Mouse (Mus musculus) stomach, postnatal 0 days (tissue): ENCODE measurements around the gene Gm28551. TPM values are rescaled to one million over a fixed set of nuclear protein-coding genes. Genes with fewer than 3 reads are reported as not detected.

Experiments
- ATAC-seq: fragments of 200-750 bp; cut with Nextera tagmentation; 2 replicates; pipeline ENCODE4 v1.8.0; 2017; ENCODE audit not compliant: low FRiP score, low TSS enrichment
- DNase-seq: peaks from one replicate; pipeline ENCODE4 v3.0.0-alpha.2; 2016; ENCODE audit warnings: low spot score
- H3K27ac ChIP-seq: fragments of 300-500 bp; sonication (generic); replicated peaks from 2 replicates; pipeline ENCODE4 v1.5.1; 2014; ENCODE audit warnings: mild to moderate bottlenecking, control low read depth
- H3K27me3 ChIP-seq: fragments of 300-500 bp; sonication (generic); 2 replicates; pipeline ENCODE4 v1.6.1; 2014; ENCODE audit warnings: low read length; ENCODE audit not compliant: control insufficient read depth, insufficient read depth
- H3K36me3 ChIP-seq: fragments of 300-500 bp; sonication (generic); 2 replicates; pipeline ENCODE4 v1.6.1; 2014; ENCODE audit warnings: low read length, mixed read lengths; ENCODE audit not compliant: control insufficient read depth, insufficient read depth
- H3K4me1 ChIP-seq: fragments of 300-500 bp; sonication (generic); replicated peaks from 2 replicates; pipeline ENCODE4 v1.6.1; 2014; ENCODE audit warnings: antibody characterized with exemption; ENCODE audit not compliant: control insufficient read depth, insufficient read depth
- H3K4me2 ChIP-seq: fragments of 300-500 bp; sonication (generic); replicated peaks from 2 replicates; pipeline ENCODE4 v1.6.1; 2014; ENCODE audit warnings: low read depth, mild to moderate bottlenecking, control low read depth, moderate library complexity
- H3K4me3 ChIP-seq: fragments of 300-500 bp; sonication (generic); 2 replicates; pipeline ENCODE4 v1.5.1; 2014; ENCODE audit warnings: low read depth, low read length, control low read depth
- H3K9ac ChIP-seq: fragments of 300-500 bp; sonication (generic); 2 replicates; pipeline ENCODE4 v1.6.1; 2014; ENCODE audit warnings: mild to moderate bottlenecking, low read length, control low read depth, mixed read lengths
- H3K9me3 ChIP-seq: fragments of 300-500 bp; sonication (generic); 2 replicates; pipeline ENCODE4 v1.6.1; 2016; ENCODE audit warnings: low read length; ENCODE audit not compliant: control insufficient read depth
- CTCF ChIP-seq: IDR thresholded peaks from 2 replicates; pipeline ENCODE4 v1.5.1; 2016; ENCODE audit warnings: antibody characterized with exemption, low read depth, mild to moderate bottlenecking, moderate library complexity
- EP300 ChIP-seq: optimal IDR thresholded peaks from 2 replicates; pipeline ENCODE3; 2016; ENCODE audit warnings: antibody characterized with exemption
- WGBS: fragments of 180-500 bp; shearing (Covaris S2); extraction: QIAGEN DNeasy Blood & Tissue Kit; methylation state at CpG from one replicate; pipeline ENCODE4 v1.1.7; 2014; 5-methylcytosine and 5-hydroxymethylcytosine counted together
- polyA plus RNA-seq: library from polyadenylated mRNA; unstranded; fragments of >200 nt; fragmentation: Nextera tagmentation; extraction: Ambion mirVana; gene quantifications from 2 replicates; pipeline ENCODE4 v1.2.1, GENCODE M21; 2015

Gene Gm28551
- polyA plus RNA-seq, 1 experiment from 2014 or later: 0.27 TPM

GRCm38 (mm10) chr1:53324277-53324676 is 28.2 kb downstream of the Gm28551 start:
- ATAC-seq (no peak), DNase-seq (no peak)
- Histone ChIP-seq H3K27ac (no peak overlapping the region), H3K36me3 (no peaks in the 10 kb centered on the region), H3K9ac (no peak overlapping the region), H3K4me3 (no peak overlapping the region), H3K4me2 (no peak overlapping the region), H3K4me1 (no peaks in the 10 kb centered on the region), H3K27me3 (no peaks in the 10 kb centered on the region), H3K9me3 (no peaks in the 10 kb centered on the region)
- TF ChIP-seq EP300 (no peak), CTCF (no peak)
- WGBS: 98% methylated on average over 1 of the region's 1 CpGs

- 80% methylated on average over 5 of the region's 5 CpGs for WGBS
- 0 out of 2 replicates have a peak overlapping the region, but pooled peaks have one; percentile 1 for H3K9ac ChIP-seq
- H3K36me3 ChIP-seq: no peaks in the 10 kb centered on the region
Measured at GRCm38 (mm10) chr1:53323254-53323653, 29.2 kb downstream of the Gm28551 start.

GRCm38 (mm10) chr1:53321662-53322344 is 30.7 kb downstream of the Gm28551 start:
- Histone ChIP-seq H3K4me3 (no peak overlapping the region), H3K9ac (no peak overlapping the region), H3K4me1 (no peaks in the 10 kb centered on the region), H3K36me3 (no peaks in the 10 kb centered on the region), H3K27ac (no peak overlapping the region), H3K4me2 (no peak overlapping the region), H3K27me3 (no peaks in the 10 kb centered on the region), H3K9me3 (no peaks in the 10 kb centered on the region)
- ATAC-seq (no peak), DNase-seq (no peak)
- TF ChIP-seq CTCF (no peak), EP300 (no peak)
- WGBS: 96% methylated on average over 4 of the region's 4 CpGs

More at GRCm38 (mm10) chr1:53323254-53323653, 29.2 kb downstream of the Gm28551 start:
- H3K9me3 ChIP-seq: no peaks in the 10 kb centered on the region
- no peak overlapping the region for H3K4me2 ChIP-seq
- H3K27me3 ChIP-seq: no peaks in the 10 kb centered on the region
- DNase-seq (peak; percentile 25), ATAC-seq (peak; percentile 74; the same call in 1 of the 2 replicates)
- no peak for TF ChIP-seq EP300
- no peak for TF ChIP-seq CTCF
- H3K4me3 ChIP-seq: no peak overlapping the region
- no peak overlapping the region for H3K27ac ChIP-seq
- no peaks in the 10 kb centered on the region for H3K4me1 ChIP-seq

- 0 out of 2 replicates have a peak, but pooled peaks cover 2% of the 10 kb centered on the region for H3K4me1 ChIP-seq
- TF ChIP-seq CTCF (peak; percentile 52), EP300 (no peak)
- H3K27ac ChIP-seq: peak within 1 kb of the TSS; percentile 86
- DNase-seq: peak; percentile 87
- H3K27me3 ChIP-seq: no peaks in the 10 kb centered on the region
- WGBS: 1% methylated on average over 27 of the region's 27 CpGs
- no peaks in the 10 kb centered on the region for H3K9me3 ChIP-seq
- peak within 1 kb of the TSS; percentile 79 for H3K9ac ChIP-seq
- peak within 1 kb of the TSS; percentile 66 for H3K4me3 ChIP-seq
- ATAC-seq: peak; percentile 97
- peak within 1 kb of the TSS; percentile 75 for H3K4me2 ChIP-seq
- no peaks in the 10 kb centered on the region for H3K36me3 ChIP-seq
Measured at GRCm38 (mm10) chr1:53312989-53313967, 39.2 kb downstream of the Gm28551 start, which contains the start of gene Osgepl1. Osgepl1 (plus strand) TSS chr1:53313624.

GRCm38 (mm10) chr1:53300506-53300905 is 52.0 kb downstream of the Gm28551 start:
- no peak for DNase-seq
- H3K9me3 ChIP-seq: no peaks in the 10 kb centered on the region
- WGBS: 75% methylated on average over 4 of the region's 4 CpGs
- H3K4me1 ChIP-seq: no peaks in the 10 kb centered on the region
- H3K36me3 ChIP-seq: no peaks in the 10 kb centered on the region
- ATAC-seq: no peak
- H3K9ac ChIP-seq: no peak overlapping the region
- H3K4me3 ChIP-seq: no peak overlapping the region
- no peaks in the 10 kb centered on the region for H3K27me3 ChIP-seq
- H3K27ac ChIP-seq: no peak overlapping the region
- H3K4me2 ChIP-seq: no peak overlapping the region
- TF ChIP-seq EP300 (no peak), CTCF (no peak)
